ENCODE assay signal across 8 mouse cellular contexts in genomic region chr8:105297511-105298192, GRCm38 (mm10). TPM values are rescaled to one million over a fixed set of nuclear protein-coding genes. Genes with fewer than 3 reads are reported as not detected.
DNase-seq lines count a peak whose midpoint lies in the region; ATAC-seq and TF ChIP-seq lines count a peak whose summit lies in the region.

Gene E2f4 (plus strand): TSS chr8:105297663.

- H3K4me2 ChIP-seq in forebrain, embryonic 15.5 days (replicated peaks): peak within 1 kb of the TSS; percentile 70

- intact Hi-C loops in heart, postnatal 25 days (cut with DNase I): loop anchor here (2.0 to 5.0 kb wide), 3 partner anchors 27 to 127 kb away; partner anchors contain the start of genes Cbfb, Fhod1 and Slc9a5

- H3K27ac ChIP-seq in ES-E14 (ENCODE audit: insufficient read depth, low read depth, low read length, poor library complexity, severe bottlenecking): peak within 1 kb of the TSS; percentile 45
- H3K27ac ChIP-seq in forebrain, embryonic 15.5 days (replicated peaks): peak within 1 kb of the TSS; percentile 42

- H3K4me3 ChIP-seq in ES-E14 (ENCODE audit: insufficient read depth in 1 of 2, low read depth in 1 of 2, low read length in 2 of 2, poor library complexity in 1 of 2, severe bottlenecking in 1 of 2): peak within 1 kb of the TSS; percentile 92 to 93
- peak within 1 kb of the TSS; percentile 88 for H3K4me3 ChIP-seq in forebrain, embryonic 15.5 days
- peak within 1 kb of the TSS; percentile 83 for H3K4me3 ChIP-seq in lung, adult 2 months (replicated peaks; ENCODE audit: extremely low read depth, low read depth, low read length)

- no peak for TF ChIP-seq CTCF in lung, adult 2 months (IDR thresholded peaks at IDR 0.05; ENCODE audit: insufficient read depth, low read length)

- DNase-seq in ES-E14 (ENCODE audit: low read depth, low spot score): peak; percentile 75
- DNase-seq in cerebellum, adult 11 months: peak; percentile 87
- peak; percentile 86 for DNase-seq in heart, postnatal 25 days (ENCODE audit: low spot score)
- peak; percentile 92 to 95 for DNase-seq in layer of hippocampus, adult 18-20 months (ENCODE audit: low spot score in 2 of 2)
- DNase-seq in lung, adult 2 months: peak; percentile 84
- DNase-seq in thymus, adult 18-20 months: peak; percentile 84 to 87

- TF ChIP-seq POLR2A in lung, adult 2 months (IDR thresholded peaks at IDR 0.05; ENCODE audit: borderline replicate concordance, extremely low read depth, low read depth, low read length): no peak

- peak within 1 kb of the TSS; percentile 95 for H3K9ac ChIP-seq in ES-E14 (ENCODE audit: insufficient read depth, low read depth, low read length, poor library complexity, severe bottlenecking)
- H3K9ac ChIP-seq in forebrain, embryonic 15.5 days (replicated peaks): peak within 1 kb of the TSS; percentile 87

- peaks cover 29% of the 10 kb centered on the region for H3K36me3 ChIP-seq in ES-E14 (ENCODE audit: control insufficient read depth, insufficient read depth, low read length, poor library complexity, severe bottlenecking)
- peaks cover 31% of the 10 kb centered on the region for H3K36me3 ChIP-seq in forebrain, embryonic 15.5 days

- in situ Hi-C loops in ES-E14 (cut with MboI; ENCODE audit: low sequenced_read_pairs in 2 of 2, unreplicated experiment in 2 of 2): no loop called here

- peaks cover 2 to 23% of the 10 kb centered on the region in 2 experiments; a peak in 3 of 4 replicates for H3K4me1 ChIP-seq in ES-E14 (ENCODE audit: control insufficient read depth in 2 of 2, insufficient read depth in 2 of 2, low read length in 2 of 2, poor library complexity in 1 of 2)
- peaks cover 24% of the 10 kb centered on the region for H3K4me1 ChIP-seq in forebrain, embryonic 15.5 days
- H3K4me1 ChIP-seq in lung, adult 2 months (ENCODE audit: control insufficient read depth, insufficient read depth, low read length): peaks cover 18% of the 10 kb centered on the region

- under 1% methylated on average over 58 of the region's 58 CpGs for WGBS in forebrain, embryonic 15.5 days
- WGBS in lung, adult 2 months: under 1% methylated on average over 58 of the region's 58 CpGs

- H3K27me3 ChIP-seq in forebrain, embryonic 15.5 days: no peaks in the 10 kb centered on the region

- ATAC-seq in forebrain, embryonic 15.5 days (replicated peaks): peak; percentile 94
- peak; percentile 86 for ATAC-seq in neutrophil, adult 5-6 weeks (ENCODE audit: extremely low read depth, insufficient number of reproducible peaks, low FRiP score, poor library complexity, severe bottlenecking)

- no peaks in the 10 kb centered on the region for H3K9me3 ChIP-seq in ES-E14 (ENCODE audit: control insufficient read depth, insufficient read depth, low read depth, low read length)
- no peaks in the 10 kb centered on the region for H3K9me3 ChIP-seq in forebrain, embryonic 15.5 days

TF ChIP-seq in ES-E14, 5 proteins besides CTCF, POLR2A, EP300 and RAD21:
- TF ChIP-seq ZNF384 (IDR thresholded peaks at IDR 0.05; ENCODE audit: low read depth, low read length): no peak
- no peak for TF ChIP-seq ZC3H11A (IDR thresholded peaks at IDR 0.05; ENCODE audit: borderline replicate concordance, low read depth, low read length)
- TF ChIP-seq HCFC1 (IDR thresholded peaks at IDR 0.05; ENCODE audit: borderline replicate concordance, insufficient read depth, low read length): peak; percentile 64; the same call in 1 of the 2 replicates
- TF ChIP-seq MAFK (IDR thresholded peaks at IDR 0.05; ENCODE audit: insufficient read depth, low read depth, low read length): no peak

RNA-seq across cellular contexts. Expression of gene E2f4, which starts in this region (rescaled TPM):
- total RNA-seq in ES-E14 (2012; rRNA removed): 66.8 and 67.1 TPM in 2 replicates
- 44.2 and 48.1 TPM in 2 replicates for polyA plus RNA-seq in forebrain, embryonic 15.5 days (2015; fragmentation: Nextera tagmentation; extraction: Ambion mirVana)
- 10 to 100 TPM; 19.8 to 21.5 TPM for total RNA-seq in heart, postnatal 25 days (2021)
- 10 to 100 TPM; 34.2 to 36.7 TPM for total RNA-seq in layer of hippocampus, adult 18-20 months (2021)
- polyA plus RNA-seq in lung, adult 2 months (2012; rRNA removed): 109 and 127 TPM in 2 replicates
- 42.5 and 47.1 TPM in 2 replicates for total RNA-seq in neutrophil, adult 5-6 weeks (2017)

Comparison
In these comparisons a context has a peak if more than half of its experiments do, and no peak if none do; other contexts are left out.
1. Peak in every context shown above with its lines: DNase-seq, ATAC-seq, H3K4me3 ChIP-seq and H3K27ac ChIP-seq.